Mouse (Mus musculus): Measurements from ENCODE around the gene Enpp3.

DNA sequence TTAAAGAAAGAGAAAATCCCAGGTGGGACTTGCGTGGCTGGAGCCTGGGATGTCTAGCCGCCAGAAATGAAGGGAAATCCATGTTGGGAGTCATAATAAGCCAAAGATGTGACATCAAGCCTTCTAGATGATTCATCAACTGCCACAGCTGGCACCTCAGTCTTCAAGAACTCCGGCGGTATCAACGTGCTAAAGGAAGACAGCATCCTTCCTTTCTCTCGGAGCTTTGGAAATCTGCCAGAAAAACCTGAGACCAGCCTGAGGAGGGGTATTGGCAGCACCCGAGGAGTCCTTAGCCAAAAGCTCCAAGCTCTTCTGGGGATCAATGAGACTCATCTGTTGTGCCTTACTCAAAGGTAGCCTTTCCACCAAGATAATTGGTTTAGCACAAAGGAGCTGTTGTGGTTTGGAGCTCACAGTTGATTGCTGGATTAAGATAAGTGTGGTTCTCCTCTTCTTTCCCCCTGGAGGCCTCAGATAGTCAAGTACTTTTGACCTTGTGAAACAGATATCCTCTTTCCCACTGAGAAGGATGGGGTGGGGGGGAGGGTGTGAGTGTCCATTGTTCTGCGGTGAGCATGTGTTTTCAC is 84.2 kb downstream of the Enpp3 start:
- TF ChIP-seq EP300 (IDR thresholded peaks at IDR 0.05; ENCODE audit: insufficient read depth, low read depth, low read length) (no peak), POLR2A (IDR thresholded peaks at IDR 0.05; ENCODE audit: insufficient read depth, low read length) (no peak)

Measured in ES-Bruce4 (cell line).